Mouse (Mus musculus) testis, adult 2 months (tissue): ENCODE data around the gene Arhgap18.

ENCODE experiments used
- CTCF ChIP-seq: fragments of 200-500 bp; IDR thresholded peaks from 2 replicates; pipeline ENCODE4 v1.5.1; 2012; ENCODE audit warnings: low read depth, mild to moderate bottlenecking, inconsistent platforms, low read length, moderate library complexity; ENCODE audit not compliant: control insufficient read depth, insufficient read depth, insufficient replicate concordance
- POLR2A ChIP-seq: fragments of 200-500 bp; IDR thresholded peaks from 2 replicates; pipeline ENCODE4 v1.6.1; 2012; ENCODE audit warnings: low read depth, mild to moderate bottlenecking, inconsistent platforms, low read length, moderate library complexity; ENCODE audit not compliant: control insufficient read depth

DNA sequence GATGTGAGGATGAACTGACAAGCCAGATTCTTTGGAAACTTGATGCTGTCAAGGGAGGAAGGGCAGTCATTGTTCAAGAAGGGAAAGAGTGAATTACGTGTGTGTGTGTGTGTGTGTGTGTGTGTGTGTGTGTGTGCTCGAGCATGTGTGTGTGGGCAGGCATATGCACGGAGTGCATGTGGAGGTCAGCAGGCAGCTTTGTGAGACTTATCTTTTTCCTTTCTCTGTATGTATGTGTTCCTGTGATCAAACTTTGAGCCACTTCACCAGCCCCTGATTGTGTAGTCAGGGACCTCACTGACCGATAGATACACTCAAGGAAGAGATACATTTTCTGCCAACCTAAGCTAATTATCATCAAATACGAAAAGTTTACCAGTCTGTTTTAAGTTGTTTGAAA lies 57.6 kb downstream of the Arhgap18 start:
- TF ChIP-seq CTCF (no peak), POLR2A (no peak)
